Mouse (Mus musculus) CH12.LX (cell line): ENCODE results near the gene Spns3. TPM values are rescaled to one million over a fixed set of nuclear protein-coding genes. Genes with fewer than 3 reads are reported as not detected.
A peak's percentile ranks its signal among the peaks of the same experiment; 100 is the strongest.

Experiments
- DNase-seq: peaks from one replicate; pipeline ENCODE4 v3.0.0-alpha.2; 2013; ENCODE audit errors: extremely low read depth
- H3K27ac ChIP-seq: 2 replicates; pipeline ENCODE4 v1.5.1; 2012; ENCODE audit warnings: low read depth, mild to moderate bottlenecking, control low read depth, moderate library complexity; ENCODE audit not compliant: insufficient read depth
- H3K27me3 ChIP-seq: replicated peaks from 2 replicates; pipeline ENCODE3; 2012; ENCODE audit warnings: inconsistent platforms
- H3K36me3 ChIP-seq, 2 experiments: replicated peaks in 1 of 2; 2 replicates each; pipeline versions ENCODE3 to v1.6.1; 2012; ENCODE audit warnings: inconsistent platforms in 1 of 2, low read length in 1 of 2, mild to moderate bottlenecking in 1 of 2, mixed read lengths in 1 of 2, moderate library complexity in 1 of 2; ENCODE audit not compliant: control insufficient read depth in 1 of 2, insufficient read depth in 1 of 2
- H3K4me1 ChIP-seq, 2 experiments: 2 replicates each; pipeline ENCODE4 v1.6.1; 2012; ENCODE audit warnings: inconsistent platforms in 1 of 2, moderate library complexity in 1 of 2; ENCODE audit not compliant: insufficient read depth in 2 of 2, control insufficient read depth in 1 of 2
- H3K4me2 ChIP-seq: 2 replicates; pipeline ENCODE4 v1.6.1; 2012; ENCODE audit warnings: low read depth, mild to moderate bottlenecking, control low read depth; ENCODE audit not compliant: poor library complexity, insufficient read depth, severe bottlenecking
- H3K4me3 ChIP-seq, 3 experiments: fragments of 150-350 bp in 1 of 3; sonication (generic) in 1 of 3; replicated peaks in 1 of 3; 2 replicates each; pipeline versions ENCODE3 to v1.5.1; 2011 to 2012; ENCODE audit warnings: low read depth in 2 of 3, low read length in 2 of 3, mild to moderate bottlenecking in 2 of 3, moderate library complexity in 2 of 3, control low read depth in 1 of 3, improper control_type of control experiment in 1 of 3, inconsistent platforms in 1 of 3, mixed read lengths in 1 of 3; ENCODE audit not compliant: poor library complexity in 1 of 3
- H3K79me2 ChIP-seq: replicated peaks from 2 replicates; pipeline ENCODE4 v1.6.1; 2012; ENCODE audit warnings: mild to moderate bottlenecking, moderate library complexity; ENCODE audit not compliant: control insufficient read depth, poor library complexity, insufficient read depth, severe bottlenecking; ENCODE audit errors: extremely low read depth
- H3K9ac ChIP-seq: 2 replicates; pipeline ENCODE4 v1.6.1; 2012; ENCODE audit warnings: low read depth, mild to moderate bottlenecking, control low read depth, moderate library complexity; ENCODE audit not compliant: insufficient read depth
- H3K9me3 ChIP-seq: replicated peaks from 2 replicates; pipeline ENCODE3; 2012; ENCODE audit warnings: low read length, inconsistent platforms, mixed read lengths
- E2F4 ChIP-seq: IDR thresholded peaks from 2 replicates; pipeline ENCODE4 v1.6.1; 2011; ENCODE audit warnings: low read depth, low read length, improper control_type of control experiment; ENCODE audit not compliant: insufficient replicate concordance
- EP300 ChIP-seq: IDR thresholded peaks from 2 replicates; pipeline ENCODE4 v1.6.1; 2011; ENCODE audit warnings: low read length, improper control_type of control experiment
- JUN ChIP-seq: IDR thresholded peaks from 2 replicates; pipeline ENCODE4 v1.6.1; 2011; ENCODE audit warnings: low read depth, mild to moderate bottlenecking, low read length, improper control_type of control experiment, moderate library complexity; ENCODE audit not compliant: insufficient read depth
- JUND ChIP-seq: conservative IDR thresholded peaks from 2 replicates; pipeline ENCODE4 v1.6.1; 2011; ENCODE audit warnings: low read depth, low read length, improper control_type of control experiment
- KAT2A ChIP-seq: IDR thresholded peaks from 2 replicates; pipeline ENCODE4 v1.6.1; 2012; ENCODE audit warnings: low read length, improper control_type of control experiment, inconsistent platforms; ENCODE audit not compliant: insufficient replicate concordance
- MAX ChIP-seq: IDR thresholded peaks from 2 replicates; pipeline ENCODE4 v1.6.1; 2011; ENCODE audit warnings: low read length, improper control_type of control experiment
- MXI1 ChIP-seq: IDR thresholded peaks from 2 replicates; pipeline ENCODE4 v1.6.1; 2011; ENCODE audit warnings: mild to moderate bottlenecking, low read depth, low read length, improper control_type of control experiment
- MYC ChIP-seq: IDR thresholded peaks from 2 replicates; pipeline ENCODE4 v1.6.1; 2011; ENCODE audit warnings: low read depth, mild to moderate bottlenecking, improper control_type of control experiment, low read length
- NELFE ChIP-seq: IDR thresholded peaks from 2 replicates; pipeline ENCODE4 v1.6.1; 2011; ENCODE audit warnings: low read depth, low read length, improper control_type of control experiment
- NRF1 ChIP-seq: IDR thresholded peaks from 2 replicates; pipeline ENCODE4 v1.6.1; 2014; ENCODE audit warnings: low read depth, mild to moderate bottlenecking, inconsistent platforms, low read length, improper control_type of control experiment, moderate library complexity
- RAD21 ChIP-seq: IDR thresholded peaks from 2 replicates; pipeline ENCODE4 v1.6.1; 2011; ENCODE audit warnings: low read depth, mild to moderate bottlenecking, low read length, improper control_type of control experiment, moderate library complexity
- SIN3A ChIP-seq: IDR thresholded peaks from 2 replicates; pipeline ENCODE4 v1.6.1; 2012; ENCODE audit warnings: low read length, improper control_type of control experiment, inconsistent platforms
- TCF12 ChIP-seq: IDR thresholded peaks from 2 replicates; pipeline ENCODE4 v1.6.1; 2014; ENCODE audit warnings: low read depth, mild to moderate bottlenecking, inconsistent platforms, low read length, improper control_type of control experiment
- UBTF ChIP-seq: IDR thresholded peaks from 2 replicates; pipeline ENCODE4 v1.6.1; 2012; ENCODE audit warnings: low read depth, mild to moderate bottlenecking, inconsistent platforms, low read length, improper control_type of control experiment, moderate library complexity
- USF2 ChIP-seq: conservative IDR thresholded peaks from 2 replicates; pipeline ENCODE4 v1.6.1; 2011; ENCODE audit warnings: low read depth, low read length, improper control_type of control experiment
- ZKSCAN1 ChIP-seq: IDR thresholded peaks from 2 replicates; pipeline ENCODE4 v1.6.1; 2012; ENCODE audit warnings: low read depth, inconsistent platforms, low read length, improper control_type of control experiment, borderline replicate concordance
- ZMIZ1 ChIP-seq: IDR thresholded peaks from 2 replicates; pipeline ENCODE4 v1.6.1; 2012; ENCODE audit warnings: low read depth, mild to moderate bottlenecking, inconsistent platforms, low read length, improper control_type of control experiment
- ZNF384 ChIP-seq: IDR thresholded peaks from 2 replicates; pipeline ENCODE4 v1.6.1; 2012; ENCODE audit warnings: low read depth, low read length, improper control_type of control experiment, inconsistent platforms
- dilution Hi-C: fragments of 300-500 bp; cut with MboI; formaldehyde crosslinking; loops from 2 replicates; pipeline ENCODE4 v1.14.3; 2020; ENCODE audit warnings: low sequenced_read_pairs; ENCODE audit not compliant: extremely low pct_unique_long_range_greater_than_20kb, extremely low pct_ligation_motif_present
- in situ Hi-C: fragments of 300-500 bp; cut with MboI; formaldehyde crosslinking; loops from 3 replicates; pipeline ENCODE4 v1.14.3; 2019; ENCODE audit warnings: low sequenced_read_pairs, low pct_ligation_motif_present, low pct_unique_long_range_greater_than_20kb, mixed read lengths
- polyA plus RNA-seq: library from polyadenylated mRNA; unstranded; fragments of >175 nt; gene quantifications from 2 replicates; pipeline ENCODE4 v1.2.1, GENCODE M21; 2012; ENCODE audit warnings: low read depth; ENCODE audit not compliant: insufficient read length
- total RNA-seq, 2 experiments: library from RNA; depleted of rRNA; stranded (reverse); fragments of 300-350 nt in 1 of 2; fragments of >200 nt in 1 of 2; gene quantifications; 2 replicates each; pipeline ENCODE4 v1.2.3; 2012 to 2014

Spns3 gene
- total and polyA plus RNA-seq, 3 experiments, result 0.21 to 1.8 (median 1.0) TPM

GRCm38 (mm10) chr11:72538037-72538755 is 12.1 kb downstream of the Spns3 start (continued):
- 0 out of 2 replicates have a peak, but pooled peaks have one; percentile 4 for TF ChIP-seq JUND
- TF ChIP-seq NRF1, result 0 out of 2 replicates have a peak, but pooled peaks have one; percentile 39
- TF ChIP-seq ZKSCAN1, result no peak
- TF ChIP-seq MAX, result 0 out of 2 replicates have a peak, but pooled peaks have one; percentile 15
- 0 out of 2 replicates have a peak, but pooled peaks have one; percentile 20 for TF ChIP-seq JUN
- no peak for TF ChIP-seq ZNF384
- TF ChIP-seq MYC, result peak; percentile 44; the same call in 1 of the 2 replicates
- no peak for TF ChIP-seq MXI1
- peak; percentile 87 for TF ChIP-seq SIN3A
- TF ChIP-seq USF2, result no peak
- TF ChIP-seq NELFE, result no peak
- peak; percentile 11 for TF ChIP-seq RAD21
- peak; percentile 99 for TF ChIP-seq EP300
- TF ChIP-seq ZMIZ1, result no peak; the same call in 1 of the 2 replicates
- TF ChIP-seq TCF12, result peak; percentile 89
- TF ChIP-seq E2F4, result no peak
- TF ChIP-seq UBTF, result 0 out of 2 replicates have a peak, but pooled peaks have one; percentile 21
- TF ChIP-seq KAT2A, result peak; percentile 76; the same call in 1 of the 2 replicates

- dilution Hi-C loops (no loop called here), in situ Hi-C loops (loop anchor here (5.0 to 25.0 kb wide), 2 partner anchors 80 to 325 kb away; partner anchors contain the start of genes 4933427D14Rik, Gm43951, Med31 and Txndc17)
- H3K36me3 ChIP-seq, result no peaks in the 10 kb centered on the region
- H3K9ac ChIP-seq, result peak overlapping the region; percentile 20
- H3K79me2 ChIP-seq, result no peaks in the 10 kb centered on the region
- no peak overlapping the region for H3K4me3 ChIP-seq
- no peaks in the 10 kb centered on the region for H3K27me3 ChIP-seq
- peak overlapping the region; percentile 52 for H3K4me2 ChIP-seq
- H3K4me1 ChIP-seq, result peaks cover 35 to 62% of the 10 kb centered on the region in 2 experiments
- no peak overlapping the region; the same call in 1 of the 2 replicates for H3K27ac ChIP-seq
- TF ChIP-seq E2F4 (no peak), NRF1 (no peak)
- TF ChIP-seq, all 38 proteins: peak for 0
- DNase-seq, result no peak
- peaks cover 3% of the 10 kb centered on the region for H3K9me3 ChIP-seq
Measured at GRCm38 (mm10) chr11:72537503-72537902, 12.8 kb downstream of the Spns3 start.
